Mouse (Mus musculus): ENCODE measurements around the gene Prkar2b.

Gene Prkar2b

GRCm38 (mm10) chr12:32061090-32061930, at the start of gene Prkar2b:
TSS of gene Prkar2b (minus strand) at chr12:32061296.
- DNase-seq (ENCODE audit: low spot score in 2 of 2), result peak; percentile 90 to 92

GRCm38 (mm10) chr12:32109201-32109600, 48.1 kb upstream of the Prkar2b start:
- no peak for DNase-seq (ENCODE audit: low spot score in 2 of 2)

- no peak for DNase-seq (ENCODE audit: low spot score in 2 of 2)
Measured at GRCm38 (mm10) chr12:32104955-32105521, 43.9 kb upstream of the Prkar2b start.

GRCm38 (mm10) chr12:32104451-32104862, 43.4 kb upstream of the Prkar2b start:
- DNase-seq (ENCODE audit: low spot score in 2 of 2), result no peak

GRCm38 (mm10) chr12:32101306-32101705, 40.2 kb upstream of the Prkar2b start:
- DNase-seq (ENCODE audit: low spot score in 2 of 2), result no peak

- DNase-seq (ENCODE audit: low spot score in 2 of 2), result no peak
Measured at GRCm38 (mm10) chr12:32099686-32100206, 38.6 kb upstream of the Prkar2b start.

- no peak for DNase-seq (ENCODE audit: low spot score in 2 of 2)
Measured at GRCm38 (mm10) chr12:32098596-32098995, 37.5 kb upstream of the Prkar2b start.

- DNase-seq (ENCODE audit: low spot score in 2 of 2), result no peak
Measured at GRCm38 (mm10) chr12:32097107-32097506, 36.0 kb upstream of the Prkar2b start.

- DNase-seq (ENCODE audit: low spot score in 2 of 2), result no peak
Measured at GRCm38 (mm10) chr12:32095164-32095563, 34.1 kb upstream of the Prkar2b start.

GRCm38 (mm10) chr12:32092452-32092851, 31.4 kb upstream of the Prkar2b start:
- no peak for DNase-seq (ENCODE audit: low spot score in 2 of 2)

GRCm38 (mm10) chr12:32088566-32088965, 27.5 kb upstream of the Prkar2b start:
- DNase-seq (ENCODE audit: low spot score in 2 of 2), result no peak

GRCm38 (mm10) chr12:32087339-32087738, 26.2 kb upstream of the Prkar2b start:
- no peak for DNase-seq (ENCODE audit: low spot score in 2 of 2)

- DNase-seq (ENCODE audit: low spot score in 2 of 2), result no peak
Measured at GRCm38 (mm10) chr12:32086874-32087273, 25.8 kb upstream of the Prkar2b start.

- no peak for DNase-seq (ENCODE audit: low spot score in 2 of 2)
Measured at GRCm38 (mm10) chr12:32085856-32086255, 24.8 kb upstream of the Prkar2b start.

GRCm38 (mm10) chr12:32085189-32085588, 24.1 kb upstream of the Prkar2b start:
- DNase-seq (ENCODE audit: low spot score in 2 of 2), result no peak

- DNase-seq (ENCODE audit: low spot score in 2 of 2), result no peak
Measured at GRCm38 (mm10) chr12:32084601-32085000, 23.5 kb upstream of the Prkar2b start.

GRCm38 (mm10) chr12:32080692-32081091, 19.6 kb upstream of the Prkar2b start:
- no peak for DNase-seq (ENCODE audit: low spot score in 2 of 2)

- no peak for DNase-seq (ENCODE audit: low spot score in 2 of 2)
Measured at GRCm38 (mm10) chr12:32077403-32077802, 16.3 kb upstream of the Prkar2b start.

GRCm38 (mm10) chr12:32075831-32076715, 15.0 kb upstream of the Prkar2b start:
- no peak for DNase-seq (ENCODE audit: low spot score in 2 of 2)

- no peak for DNase-seq (ENCODE audit: low spot score in 2 of 2)
Measured at GRCm38 (mm10) chr12:32074271-32074670, 13.2 kb upstream of the Prkar2b start.

GRCm38 (mm10) chr12:32066004-32066403, 4.9 kb upstream of the Prkar2b start:
- DNase-seq (ENCODE audit: low spot score in 2 of 2), result no peak
